Mouse (Mus musculus) embryo, embryonic 11.5 days (tissue): ENCODE results near the gene Duox2.

Experiments
- DNase-seq: peaks from one replicate; pipeline ENCODE4 v3.0.0-alpha.2; 2012; ENCODE audit warnings: low read depth, low spot score

Gene Duox2

DNA sequence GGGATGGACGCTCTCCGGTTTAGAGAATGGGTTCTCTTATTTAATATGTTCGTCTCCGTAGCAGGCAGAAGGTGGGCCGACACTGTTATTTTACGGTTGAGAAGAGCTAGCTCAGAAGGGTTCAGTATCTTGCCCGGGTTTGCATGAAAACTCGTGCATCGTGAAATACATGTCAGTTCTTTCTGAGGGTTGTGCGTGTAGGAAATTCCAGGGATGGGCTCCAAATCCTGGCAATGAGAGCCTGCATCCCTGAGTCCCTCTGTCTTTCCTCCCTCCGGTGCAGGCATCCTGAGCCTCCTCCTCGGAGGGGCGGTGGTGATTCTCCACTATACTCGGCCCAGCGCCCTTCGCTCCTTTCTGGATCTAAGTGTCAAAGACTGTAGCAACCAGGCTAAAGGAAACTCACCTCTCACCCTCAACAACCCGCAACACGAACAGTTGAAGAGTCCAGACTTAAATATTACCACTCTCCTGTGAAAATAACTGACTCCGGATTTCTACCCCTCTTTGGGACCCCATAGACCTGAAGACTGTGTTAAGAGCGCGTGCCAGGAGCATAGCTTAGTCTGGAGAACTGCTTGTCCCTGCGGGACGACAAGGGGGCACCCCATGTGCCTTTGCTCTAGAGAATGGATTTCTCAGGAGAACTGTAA is 3.8 kb upstream of the Duox2 start:
- no peak for DNase-seq

- no peak for DNase-seq
Observed at GRCm38 (mm10) chr2:122301081-122301920, 3.1 kb upstream of the Duox2 start.

DNA sequence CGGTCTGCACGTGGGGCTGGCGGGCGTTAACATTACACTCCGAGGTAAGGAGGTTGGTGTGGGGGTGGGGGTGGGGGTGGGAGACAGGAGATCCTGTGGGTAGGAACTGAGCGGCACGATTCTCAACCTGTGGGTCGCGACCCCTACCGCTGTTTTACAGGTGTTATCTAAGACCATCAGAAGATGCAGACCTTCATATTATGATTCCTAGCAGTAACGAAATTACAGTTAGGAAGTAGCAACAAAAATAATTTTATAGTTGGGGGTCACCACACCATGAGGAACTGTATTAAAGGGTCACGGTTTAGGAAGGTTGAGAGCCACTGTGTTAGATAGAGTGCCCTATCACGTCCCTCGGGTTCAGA is 2.4 kb upstream of the Duox2 start:
- no peak for DNase-seq

DNA sequence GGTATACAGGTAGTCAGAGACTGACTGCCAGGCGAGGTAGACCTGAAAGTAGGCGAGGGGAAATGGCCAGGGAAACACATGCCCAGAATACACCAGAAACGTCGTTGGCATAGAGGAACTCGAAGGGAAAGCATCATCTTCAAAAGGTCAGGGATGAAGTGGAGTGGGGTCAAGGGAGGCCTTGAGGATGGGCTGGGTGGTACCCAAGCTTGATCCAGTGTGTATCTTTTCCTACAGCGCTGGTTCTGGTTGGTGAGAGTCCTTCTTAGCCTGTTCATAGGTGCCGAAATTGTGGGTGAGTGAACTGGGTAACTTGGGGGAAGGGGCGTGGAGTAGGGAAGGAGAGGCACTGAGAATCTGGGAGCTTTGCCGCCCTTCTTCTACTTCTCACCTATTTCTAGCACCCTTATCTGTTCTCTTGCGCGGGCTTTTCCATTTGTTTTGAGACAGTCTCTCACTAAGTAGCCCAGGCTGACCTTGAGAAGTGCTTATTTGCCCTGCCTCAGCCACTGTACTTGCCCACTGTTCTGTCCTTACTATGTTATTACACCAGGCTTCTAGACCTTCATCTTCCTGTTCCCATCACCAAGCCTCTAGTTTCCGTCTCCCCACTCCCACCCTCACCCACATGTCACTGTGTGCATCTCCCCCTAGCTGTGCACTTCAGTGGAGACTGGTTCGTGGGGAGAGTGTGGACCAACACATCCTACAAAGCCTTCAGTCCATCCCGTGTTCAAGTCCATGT is 1.8 kb upstream of the Duox2 start:
- no peak for DNase-seq

DNA sequence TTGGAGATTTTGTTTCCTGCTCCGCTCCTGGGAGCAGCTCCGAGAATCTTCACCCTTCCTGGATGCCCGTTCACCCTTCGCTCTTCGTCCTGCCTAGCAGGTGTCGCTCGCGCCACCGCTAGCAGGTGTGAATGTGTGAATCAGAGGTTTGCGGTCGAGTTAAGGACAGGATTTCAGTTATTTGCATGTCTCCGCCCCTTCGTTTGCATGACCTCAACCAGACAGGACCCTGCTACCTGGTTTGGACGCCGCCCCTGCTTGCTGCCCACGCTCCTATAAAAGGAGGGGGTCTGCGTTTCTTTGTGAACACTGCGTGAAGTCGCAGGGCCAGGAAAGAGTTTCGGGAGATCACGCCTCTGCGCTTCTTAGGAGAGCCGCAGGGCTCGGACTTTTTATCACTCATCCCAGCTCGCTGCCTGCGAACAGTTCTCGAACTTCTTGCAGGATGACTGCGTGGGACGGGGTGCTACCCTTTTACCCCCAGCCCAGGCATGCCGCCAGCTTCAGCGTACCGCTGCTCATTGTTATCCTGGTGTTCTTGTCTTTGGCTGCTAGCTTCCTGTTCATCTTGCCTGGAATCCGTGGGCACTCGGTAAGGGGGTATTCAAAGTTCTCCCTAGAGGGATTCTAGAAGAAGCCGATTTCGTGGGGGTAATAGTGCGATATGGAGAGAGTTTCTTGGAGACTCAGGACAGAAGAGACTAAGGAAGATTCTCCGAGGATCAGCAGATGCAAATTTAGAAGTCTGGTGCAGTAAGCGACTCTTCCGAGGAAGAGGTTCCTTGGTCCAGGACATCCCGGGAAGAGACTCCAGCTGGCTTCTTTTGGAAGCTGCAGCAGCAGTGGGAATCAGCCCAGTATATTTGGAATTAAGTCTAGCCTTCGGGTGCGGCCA is 594 bp upstream of the Duox2 start, which contains the start of gene Duoxa2:
TSS of gene Duoxa2 (plus strand) at position 305 of the 895 bp plus-strand sequence.
- DNase-seq, result no peak

DNA sequence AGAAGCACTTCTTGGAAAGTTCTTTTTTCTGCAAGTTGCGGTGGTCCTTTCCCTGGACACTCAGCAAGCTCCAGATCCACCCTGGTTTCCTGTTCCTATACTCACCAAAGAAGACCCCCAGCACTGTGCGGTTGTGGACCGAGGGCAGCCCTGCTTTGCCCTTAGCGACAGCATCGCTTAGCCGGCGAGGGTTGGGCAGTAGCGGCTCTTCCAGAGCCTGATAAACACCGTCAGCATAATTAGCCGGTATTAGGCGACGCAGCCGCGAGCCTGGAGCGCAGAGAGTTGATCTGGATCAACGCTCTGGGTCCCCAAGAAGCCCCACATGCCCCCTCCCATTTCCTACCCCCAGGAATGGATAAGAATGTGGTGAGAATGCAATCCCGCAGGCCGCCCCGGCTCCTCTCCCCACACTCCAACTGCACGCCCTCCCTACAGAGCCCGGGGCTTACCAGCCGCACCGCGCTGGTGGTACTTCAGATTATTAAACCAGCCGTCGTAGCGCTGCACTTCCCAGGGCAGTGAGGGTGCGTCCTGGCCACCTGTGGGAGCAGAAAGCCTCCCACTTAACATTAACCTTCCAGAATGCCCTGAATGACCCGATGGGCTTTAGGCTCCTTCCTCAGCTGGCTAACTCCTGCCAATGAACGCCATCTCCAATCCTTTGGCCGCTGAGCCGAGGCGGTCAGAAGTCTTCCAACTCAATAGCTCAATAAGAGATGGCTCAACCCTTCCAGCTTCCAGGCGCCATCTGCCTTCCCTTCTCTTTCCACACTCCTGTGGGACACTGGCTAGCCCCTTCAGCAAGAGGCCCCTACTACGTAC is 766 bp downstream of the Duox2 start:
- no peak for DNase-seq

- no peak for DNase-seq
Observed at GRCm38 (mm10) chr2:122294916-122295315, 3.3 kb downstream of the Duox2 start.

DNA sequence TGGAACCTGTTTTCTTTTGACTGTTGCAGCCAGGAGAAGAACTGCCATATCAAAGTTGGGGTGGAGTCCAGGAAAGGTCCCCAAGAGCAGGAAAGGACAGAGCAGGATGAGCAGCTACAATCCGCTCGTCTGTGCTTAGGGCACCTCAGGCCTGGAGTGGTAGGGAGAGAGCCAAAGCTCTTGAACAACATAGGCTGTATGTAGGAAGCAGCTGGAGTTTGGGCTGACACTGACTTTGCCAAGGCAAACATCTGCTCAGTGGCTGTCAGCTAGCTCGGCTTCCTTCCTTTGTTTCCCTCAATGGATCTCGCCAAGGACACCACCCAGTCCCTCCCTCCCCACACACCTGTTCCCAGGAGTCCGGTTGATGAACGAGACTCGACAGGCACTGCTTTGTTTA is 12.1 kb downstream of the Duox2 start:
- DNase-seq, result no peak

DNA sequence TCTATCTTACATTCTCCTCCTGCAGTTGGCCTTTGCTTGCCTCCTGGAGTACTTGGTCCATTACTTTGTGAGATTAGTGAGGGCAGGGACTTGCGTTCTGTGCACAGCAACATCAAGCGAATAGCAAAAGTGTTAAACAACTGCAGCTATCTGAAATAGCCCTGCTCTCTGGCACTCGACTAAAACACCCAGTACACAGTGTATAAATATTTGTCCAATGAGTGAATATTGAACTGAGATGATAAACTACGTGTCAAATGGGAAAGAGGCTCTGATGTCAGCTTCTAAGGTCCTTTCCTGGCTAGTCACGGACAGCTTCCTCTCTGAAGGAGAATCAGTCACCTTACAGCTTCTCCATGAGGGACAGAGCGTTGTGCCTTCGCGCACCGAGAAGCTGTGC is 14.2 kb downstream of the Duox2 start:
- DNase-seq, result no peak

- no peak for DNase-seq
Observed at GRCm38 (mm10) chr2:122278769-122279168, 19.5 kb downstream of the Duox2 start.

GRCm38 (mm10) chr2:122266407-122267193 is 31.6 kb downstream of the Duox2 start:
- DNase-seq, result no peak

- DNase-seq, result peak; percentile 35
Observed at GRCm38 (mm10) chr2:122264690-122265089, 33.6 kb downstream of the Duox2 start.

GRCm38 (mm10) chr2:122260729-122261128 is 37.5 kb downstream of the Duox2 start:
- no peak for DNase-seq

DNA sequence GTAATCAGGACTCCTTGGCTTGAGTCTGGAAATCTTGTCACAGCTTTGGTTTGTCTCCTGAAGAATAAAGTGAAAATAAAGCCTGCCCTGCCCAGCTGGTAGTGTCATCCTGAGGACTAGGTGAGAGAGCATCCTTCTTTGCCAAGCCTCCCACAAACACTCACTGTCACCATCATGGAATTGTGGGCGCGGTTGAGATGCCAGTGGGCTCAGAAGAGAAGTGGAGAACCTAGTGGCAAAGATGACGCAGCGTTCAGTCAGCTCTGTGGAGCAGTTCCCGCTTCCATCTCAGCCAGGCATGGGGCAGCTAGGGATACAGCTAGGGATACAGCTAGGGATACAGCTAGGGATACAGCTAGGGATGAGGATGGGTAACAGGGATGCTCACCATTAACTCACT is 42.3 kb downstream of the Duox2 start:
- DNase-seq, result no peak

DNA sequence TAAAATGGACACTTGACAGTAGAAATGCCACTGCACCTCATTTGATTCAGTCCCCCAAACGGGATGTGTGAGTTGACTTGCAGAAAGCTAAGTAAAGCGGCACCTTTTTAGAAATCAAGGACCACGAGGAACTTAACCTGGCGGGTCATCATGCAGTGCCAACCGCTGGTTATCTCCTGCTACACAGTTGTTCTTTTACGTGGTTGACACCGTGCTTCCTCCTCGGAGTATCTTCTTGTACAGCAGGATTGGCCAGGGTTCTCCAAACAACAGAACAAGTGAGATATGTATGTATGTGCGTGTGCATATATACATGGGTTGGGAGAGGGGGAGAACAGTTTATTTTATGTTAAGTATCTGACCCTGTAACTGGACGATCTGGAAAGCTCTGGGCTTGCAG is 50.5 kb downstream of the Duox2 start:
- no peak for DNase-seq

- DNase-seq, result peak; percentile 51
Observed at GRCm38 (mm10) chr2:122243671-122244131, 54.5 kb downstream of the Duox2 start.

DNA sequence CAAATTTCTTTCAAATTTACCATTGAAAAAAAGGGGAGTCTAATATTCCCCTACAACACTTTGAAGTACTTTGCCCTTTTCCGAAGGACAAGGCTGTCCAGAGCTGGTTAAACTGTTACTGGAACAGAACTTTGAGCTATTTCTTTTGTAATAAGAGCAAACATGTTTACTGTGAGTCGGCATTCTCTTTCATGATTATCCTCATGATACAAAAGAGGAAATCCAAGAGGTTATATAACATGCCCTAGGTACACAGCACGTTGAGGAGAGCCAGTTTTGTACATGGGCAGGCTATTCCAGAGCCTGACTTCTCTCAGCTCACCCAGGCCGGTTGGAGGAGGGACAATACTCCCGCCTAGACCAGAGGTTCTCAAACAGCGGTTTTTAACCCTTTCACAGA is 56.3 kb downstream of the Duox2 start:
- no peak for DNase-seq

DNA sequence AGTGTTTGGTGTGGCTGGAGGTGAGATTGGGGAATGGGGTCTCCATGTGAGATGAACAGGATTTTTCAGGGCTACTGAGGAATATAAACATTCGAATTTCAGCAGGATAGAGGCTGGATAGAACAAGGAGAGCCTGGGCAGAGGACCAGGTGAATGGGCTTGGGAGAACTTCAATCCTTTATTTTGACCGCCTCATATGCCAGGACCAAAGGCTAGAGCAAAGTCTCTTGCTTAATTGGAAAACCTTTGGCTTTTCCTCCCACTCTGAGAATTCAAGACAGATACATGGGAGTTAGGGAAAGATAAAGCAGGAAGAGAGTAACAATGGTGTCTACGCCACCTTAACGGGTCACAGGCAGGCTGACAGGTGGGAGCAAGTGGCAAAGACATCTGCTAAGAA is 57.0 kb downstream of the Duox2 start:
- no peak for DNase-seq

- DNase-seq, result no peak
Observed at GRCm38 (mm10) chr2:122240735-122241134, 57.5 kb downstream of the Duox2 start.
